Mouse (Mus musculus): ENCODE measurements around the gene Mmp14. TPM values are rescaled to one million over a fixed set of nuclear protein-coding genes. Genes with fewer than 3 reads are reported as not detected.

The Mmp14 gene
- polyA plus RNA-seq, 1 experiment from 2014 or later, result 53.7 TPM

GRCm38 (mm10) chr14:54443712-54444618 is 12.6 kb downstream of the Mmp14 start:
- ATAC-seq, result no peak
- H3K4me1 ChIP-seq (replicated peaks; ENCODE audit: control insufficient read depth, insufficient read depth, low read length), result no peaks in the 10 kb centered on the region
- peak overlapping the region; percentile 22; the same call in 1 of the 2 replicates for H3K27ac ChIP-seq (ENCODE audit: low read depth, low read length)
- H3K9ac ChIP-seq (ENCODE audit: low read depth, low read length), result no peak overlapping the region
- H3K36me3 ChIP-seq (ENCODE audit: control insufficient read depth, insufficient read depth), result peaks cover 28% of the 10 kb centered on the region
- no peaks in the 10 kb centered on the region for H3K9me3 ChIP-seq (ENCODE audit: control insufficient read depth)
- no peak overlapping the region for H3K4me2 ChIP-seq (replicated peaks; ENCODE audit: low read depth)
- no peaks in the 10 kb centered on the region for H3K27me3 ChIP-seq (replicated peaks; ENCODE audit: control insufficient read depth, insufficient read depth, low read length)
- H3K4me3 ChIP-seq (ENCODE audit: low read depth, low read length), result no peak overlapping the region
- WGBS, result 54% methylated on average over 15 of the region's 15 CpGs
- no peak for TF ChIP-seq CTCF (IDR thresholded peaks at IDR 0.05; ENCODE audit: low read depth)

DNA sequence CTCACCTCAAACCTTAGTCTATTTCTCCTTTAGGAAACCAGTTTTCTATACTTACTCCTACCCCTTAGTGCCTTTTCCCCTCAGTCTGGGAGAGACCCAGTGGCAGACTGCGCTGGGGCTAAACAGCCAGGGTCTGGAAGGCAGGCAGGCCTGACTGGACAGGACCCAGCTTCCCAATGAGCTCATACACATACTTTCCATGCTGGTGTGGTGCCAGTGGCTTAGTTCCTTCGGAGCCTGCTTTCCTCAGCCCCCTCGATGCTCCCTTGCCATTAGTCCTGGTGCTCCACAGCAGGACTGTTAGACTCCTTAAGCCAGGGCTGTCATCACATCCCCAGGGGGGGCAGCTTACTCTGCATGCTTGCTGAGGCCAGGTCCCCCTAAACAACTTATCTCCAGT is 14.1 kb downstream of the Mmp14 start:
- H3K36me3 ChIP-seq (ENCODE audit: control insufficient read depth, insufficient read depth), result peaks cover 13% of the 10 kb centered on the region
- H3K9ac ChIP-seq (ENCODE audit: low read depth, low read length), result no peak overlapping the region
- no peak overlapping the region for H3K4me3 ChIP-seq (ENCODE audit: low read depth, low read length)
- WGBS, result 57% methylated on average over 3 of the region's 3 CpGs
- H3K4me2 ChIP-seq (replicated peaks; ENCODE audit: low read depth), result no peak overlapping the region
- H3K4me1 ChIP-seq (replicated peaks; ENCODE audit: control insufficient read depth, insufficient read depth, low read length), result no peaks in the 10 kb centered on the region
- TF ChIP-seq CTCF (IDR thresholded peaks at IDR 0.05; ENCODE audit: low read depth), result no peak
- no peak overlapping the region for H3K27ac ChIP-seq (ENCODE audit: low read depth, low read length)
- ATAC-seq, result no peak
- no peaks in the 10 kb centered on the region for H3K9me3 ChIP-seq (ENCODE audit: control insufficient read depth)
- H3K27me3 ChIP-seq (replicated peaks; ENCODE audit: control insufficient read depth, insufficient read depth, low read length), result no peaks in the 10 kb centered on the region

GRCm38 (mm10) chr14:54453566-54453965 is 22.2 kb downstream of the Mmp14 start:
- Histone ChIP-seq H3K36me3 (ENCODE audit: control insufficient read depth, insufficient read depth) (no peaks in the 10 kb centered on the region), H3K27me3 (replicated peaks; ENCODE audit: control insufficient read depth, insufficient read depth, low read length) (no peaks in the 10 kb centered on the region), H3K9me3 (ENCODE audit: control insufficient read depth) (no peaks in the 10 kb centered on the region), H3K9ac (ENCODE audit: low read depth, low read length) (no peak overlapping the region), H3K27ac (ENCODE audit: low read depth, low read length) (no peak overlapping the region), H3K4me3 (ENCODE audit: low read depth, low read length) (no peak overlapping the region), H3K4me1 (replicated peaks; ENCODE audit: control insufficient read depth, insufficient read depth, low read length) (no peaks in the 10 kb centered on the region), H3K4me2 (replicated peaks; ENCODE audit: low read depth) (no peak overlapping the region)
- no peak for ATAC-seq
- WGBS, result 78% methylated on average over 9 of the region's 9 CpGs
- no peak for TF ChIP-seq CTCF (IDR thresholded peaks at IDR 0.05; ENCODE audit: low read depth)

GRCm38 (mm10) chr14:54454669-54455528 is 23.5 kb downstream of the Mmp14 start:
- H3K4me3 ChIP-seq (ENCODE audit: low read depth, low read length), result no peak overlapping the region
- H3K36me3 ChIP-seq (ENCODE audit: control insufficient read depth, insufficient read depth), result no peaks in the 10 kb centered on the region
- 0 out of 2 replicates have a peak overlapping the region, but pooled peaks have one; percentile 5 for H3K27ac ChIP-seq (ENCODE audit: low read depth, low read length)
- peak overlapping the region; percentile 4; the same call in 1 of the 2 replicates for H3K4me2 ChIP-seq (replicated peaks; ENCODE audit: low read depth)
- no peak overlapping the region for H3K9ac ChIP-seq (ENCODE audit: low read depth, low read length)
- no peaks in the 10 kb centered on the region for H3K9me3 ChIP-seq (ENCODE audit: control insufficient read depth)
- H3K4me1 ChIP-seq (replicated peaks; ENCODE audit: control insufficient read depth, insufficient read depth, low read length), result no peaks in the 10 kb centered on the region
- no peak for TF ChIP-seq CTCF (IDR thresholded peaks at IDR 0.05; ENCODE audit: low read depth)
- peak; percentile 86 for ATAC-seq
- WGBS, result 38% methylated on average over 11 of the region's 11 CpGs
- H3K27me3 ChIP-seq (replicated peaks; ENCODE audit: control insufficient read depth, insufficient read depth, low read length), result no peaks in the 10 kb centered on the region

GRCm38 (mm10) chr14:54457907-54458569 is 26.6 kb downstream of the Mmp14 start:
- Histone ChIP-seq H3K4me3 (ENCODE audit: low read depth, low read length) (no peak overlapping the region), H3K4me2 (replicated peaks; ENCODE audit: low read depth) (no peak overlapping the region), H3K27ac (ENCODE audit: low read depth, low read length) (no peak overlapping the region), H3K9ac (ENCODE audit: low read depth, low read length) (no peak overlapping the region), H3K9me3 (ENCODE audit: control insufficient read depth) (no peaks in the 10 kb centered on the region), H3K36me3 (ENCODE audit: control insufficient read depth, insufficient read depth) (no peaks in the 10 kb centered on the region), H3K4me1 (replicated peaks; ENCODE audit: control insufficient read depth, insufficient read depth, low read length) (no peaks in the 10 kb centered on the region), H3K27me3 (replicated peaks; ENCODE audit: control insufficient read depth, insufficient read depth, low read length) (no peaks in the 10 kb centered on the region)
- ATAC-seq, result no peak
- TF ChIP-seq CTCF (IDR thresholded peaks at IDR 0.05; ENCODE audit: low read depth), result no peak
- 82% methylated on average over 14 of the region's 14 CpGs for WGBS

Data from intestine, postnatal 0 days (tissue).